Mouse (Mus musculus) limb, embryonic 12.5 days (tissue): Measurements from ENCODE around the gene Pex14. TPM values are rescaled to one million over a fixed set of nuclear protein-coding genes. Genes with fewer than 3 reads are reported as not detected.

ENCODE experiments used
- ATAC-seq: fragments of 200-750 bp; cut with Nextera tagmentation; 2 replicates; pipeline ENCODE4 v1.8.0; 2017; ENCODE audit warnings: low read depth, moderate TSS enrichment; ENCODE audit not compliant: insufficient number of reproducible peaks, insufficient read depth, low FRiP score, low TSS enrichment
- H3K27ac ChIP-seq: fragments of 300-500 bp; sonication (generic); 2 replicates; pipeline ENCODE4 v1.5.1; 2016; ENCODE audit warnings: mild to moderate bottlenecking, moderate library complexity
- H3K27me3 ChIP-seq: fragments of 300-500 bp; sonication (generic); 2 replicates; pipeline ENCODE4 v1.6.1; 2016; ENCODE audit warnings: mild to moderate bottlenecking, moderate library complexity
- H3K36me3 ChIP-seq: fragments of 300-500 bp; sonication (generic); 2 replicates; pipeline ENCODE4 v1.6.1; 2016; ENCODE audit warnings: mild to moderate bottlenecking, moderate library complexity
- H3K4me1 ChIP-seq: fragments of 300-500 bp; sonication (generic); replicated peaks from 2 replicates; pipeline ENCODE4 v1.6.1; 2016
- H3K4me2 ChIP-seq: fragments of 300-500 bp; sonication (generic); 2 replicates; pipeline ENCODE4 v1.6.1; 2016; ENCODE audit warnings: mild to moderate bottlenecking, moderate library complexity
- H3K4me3 ChIP-seq: fragments of 300-500 bp; sonication (generic); replicated peaks from 2 replicates; pipeline ENCODE4 v1.5.1; 2016; ENCODE audit warnings: mild to moderate bottlenecking
- H3K9ac ChIP-seq: fragments of 300-500 bp; sonication (generic); replicated peaks from 2 replicates; pipeline ENCODE4 v1.6.1; 2016; ENCODE audit warnings: mild to moderate bottlenecking, moderate library complexity
- H3K9me3 ChIP-seq: fragments of 300-500 bp; sonication (generic); 2 replicates; pipeline ENCODE4 v1.6.1; 2016; ENCODE audit warnings: mild to moderate bottlenecking, moderate library complexity
- WGBS: fragments of 180-500 bp; shearing (Covaris S2); methylation state at CpG from one replicate; pipeline ENCODE4 v1.1.7; 2016; 5-methylcytosine and 5-hydroxymethylcytosine counted together
- polyA plus RNA-seq: library from polyadenylated mRNA; unstranded; fragments of >200 nt; fragmentation: Nextera tagmentation; extraction: Ambion mirVana; gene quantifications from 2 replicates; pipeline ENCODE4 v1.2.1, GENCODE M21; 2016

Pex14 gene
- polyA plus RNA-seq, 1 experiment from 2014 or later, result 55.2 TPM

DNA sequence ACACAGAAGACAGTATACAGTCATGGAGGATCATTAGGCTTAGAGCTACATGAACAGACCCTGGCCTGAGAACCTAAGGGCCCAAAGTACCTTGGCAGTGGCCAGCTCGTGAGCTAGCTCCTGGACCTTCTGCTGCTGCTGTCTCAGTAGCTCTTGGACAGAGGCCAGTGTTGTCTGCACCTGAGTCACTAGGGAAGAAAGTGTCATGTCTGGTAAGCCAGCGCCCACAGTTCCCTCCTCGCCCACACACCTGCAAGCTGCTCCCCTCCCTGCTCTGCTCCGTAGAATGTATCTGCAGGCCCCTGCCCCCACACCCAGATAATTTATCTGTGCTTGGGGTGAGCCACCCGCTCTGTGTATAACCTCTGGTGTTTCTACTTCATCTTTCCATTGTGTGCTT, 133.5 kb downstream of the Pex14 start:
- peaks cover 53% of the 10 kb centered on the region for H3K27me3 ChIP-seq
- H3K4me2 ChIP-seq, result no peak overlapping the region
- ATAC-seq, result no peak
- H3K4me3 ChIP-seq, result no peak overlapping the region
- H3K9me3 ChIP-seq, result no peaks in the 10 kb centered on the region
- no peak overlapping the region for H3K9ac ChIP-seq
- peaks cover 73% of the 10 kb centered on the region for H3K4me1 ChIP-seq
- H3K27ac ChIP-seq, result no peak overlapping the region
- H3K36me3 ChIP-seq, result peaks cover 17% of the 10 kb centered on the region
- WGBS, result 73% methylated on average over 5 of the region's 5 CpGs

DNA sequence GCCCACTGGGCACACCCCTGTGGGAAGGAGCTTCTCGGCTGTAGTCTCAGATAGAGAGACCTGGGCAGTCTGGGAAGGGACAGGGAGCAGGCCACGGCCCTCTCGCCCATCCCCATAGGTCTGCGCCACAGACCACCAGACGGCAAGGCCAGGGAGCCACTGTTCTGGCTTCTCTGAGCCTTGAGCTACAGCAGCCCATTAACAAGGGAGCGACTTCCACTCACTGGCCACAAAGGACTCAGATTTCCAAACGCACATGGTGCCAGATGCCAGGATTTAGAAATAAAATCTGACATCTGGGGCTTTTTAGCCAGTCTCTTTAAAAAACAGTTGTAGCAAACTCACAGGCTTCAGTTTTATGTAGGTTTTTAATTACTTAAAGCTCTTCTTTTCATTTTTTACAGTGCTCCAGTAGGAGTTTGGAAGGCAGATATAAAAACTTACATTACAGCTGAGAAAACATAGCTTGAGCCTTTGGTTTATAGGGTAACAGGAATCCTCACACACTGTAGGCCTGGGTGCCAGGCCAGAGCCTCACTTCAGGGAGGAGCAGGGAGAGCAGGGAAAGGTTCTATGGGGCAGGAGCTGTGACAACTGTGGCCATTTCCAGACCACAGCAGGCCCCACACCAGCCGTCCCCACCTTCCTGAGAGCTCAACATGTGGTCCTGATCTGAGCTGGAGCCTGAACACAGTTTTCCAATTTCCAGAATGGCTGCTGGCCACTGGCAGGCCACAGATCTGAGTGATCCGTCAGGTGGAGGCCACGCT, 134.9 kb downstream of the Pex14 start:
- 20% methylated on average over 10 of the region's 10 CpGs for WGBS
- Histone ChIP-seq H3K9ac (no peak overlapping the region), H3K9me3 (no peaks in the 10 kb centered on the region), H3K36me3 (peaks cover 29% of the 10 kb centered on the region), H3K4me2 (peak overlapping the region; percentile 10; the same call in 1 of the 2 replicates), H3K4me3 (no peak overlapping the region), H3K27me3 (peaks cover 63% of the 10 kb centered on the region), H3K27ac (peak overlapping the region; percentile 85), H3K4me1 (peaks cover 67% of the 10 kb centered on the region)
- ATAC-seq, result peak; percentile 73; the same call in 1 of the 2 replicates

DNA sequence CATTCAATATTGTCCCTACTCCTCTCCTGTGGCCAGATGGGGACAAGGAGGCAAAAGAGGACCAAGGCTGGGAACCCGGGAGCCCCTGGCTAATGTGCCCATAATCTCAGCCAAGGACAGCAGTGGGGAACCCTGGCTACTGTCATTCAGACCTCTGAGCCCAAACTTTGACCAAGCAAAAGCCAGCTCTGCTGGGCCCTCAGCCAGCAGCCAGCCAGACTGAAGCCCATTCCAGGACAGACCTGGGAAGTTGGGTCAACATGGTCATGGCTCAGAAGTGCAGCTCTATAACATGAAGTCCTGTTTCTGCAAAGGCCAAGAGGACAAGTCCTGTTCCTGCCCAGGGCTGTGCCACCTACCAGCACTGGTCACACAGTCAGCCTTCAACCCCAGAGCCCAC, 137.6 kb downstream of the Pex14 start:
- ATAC-seq, result no peak
- 82% methylated on average over 1 of the region's 1 CpGs for WGBS
- H3K27me3 ChIP-seq, result peaks cover 55% of the 10 kb centered on the region
- H3K9me3 ChIP-seq, result no peaks in the 10 kb centered on the region
- H3K4me3 ChIP-seq, result no peak overlapping the region
- H3K4me2 ChIP-seq, result no peak overlapping the region
- H3K27ac ChIP-seq, result no peak overlapping the region
- no peak overlapping the region for H3K9ac ChIP-seq
- H3K4me1 ChIP-seq, result peaks cover 61% of the 10 kb centered on the region
- H3K36me3 ChIP-seq, result peaks cover 29% of the 10 kb centered on the region

DNA sequence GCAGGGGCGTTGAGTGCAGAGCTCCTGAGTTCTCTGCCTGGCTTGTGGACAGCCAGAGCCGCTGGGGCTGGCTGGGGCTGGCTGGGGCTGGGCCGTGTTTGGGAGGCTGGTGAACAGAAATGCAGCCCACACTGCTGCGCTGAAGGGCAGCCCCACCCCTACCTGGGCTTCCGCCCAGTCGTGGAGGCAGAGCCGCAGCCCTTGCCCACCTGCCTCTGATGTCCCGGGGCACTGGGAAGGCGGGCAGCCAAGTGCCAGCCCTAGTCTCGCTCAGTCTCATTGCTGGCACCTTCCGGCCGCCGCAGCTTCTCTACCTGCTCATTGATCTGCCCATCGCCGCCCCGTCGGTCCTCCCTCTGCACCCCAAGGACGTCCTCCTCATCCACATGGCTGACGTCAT, 138.6 kb downstream of the Pex14 start:
- no peak overlapping the region for H3K4me2 ChIP-seq
- no peak overlapping the region for H3K27ac ChIP-seq
- peaks cover 50% of the 10 kb centered on the region for H3K27me3 ChIP-seq
- no peaks in the 10 kb centered on the region for H3K9me3 ChIP-seq
- H3K9ac ChIP-seq, result no peak overlapping the region
- peaks cover 61% of the 10 kb centered on the region for H3K4me1 ChIP-seq
- H3K36me3 ChIP-seq, result peaks cover 29% of the 10 kb centered on the region
- ATAC-seq, result no peak
- no peak overlapping the region for H3K4me3 ChIP-seq
- 91% methylated on average over 19 of the region's 19 CpGs for WGBS

DNA sequence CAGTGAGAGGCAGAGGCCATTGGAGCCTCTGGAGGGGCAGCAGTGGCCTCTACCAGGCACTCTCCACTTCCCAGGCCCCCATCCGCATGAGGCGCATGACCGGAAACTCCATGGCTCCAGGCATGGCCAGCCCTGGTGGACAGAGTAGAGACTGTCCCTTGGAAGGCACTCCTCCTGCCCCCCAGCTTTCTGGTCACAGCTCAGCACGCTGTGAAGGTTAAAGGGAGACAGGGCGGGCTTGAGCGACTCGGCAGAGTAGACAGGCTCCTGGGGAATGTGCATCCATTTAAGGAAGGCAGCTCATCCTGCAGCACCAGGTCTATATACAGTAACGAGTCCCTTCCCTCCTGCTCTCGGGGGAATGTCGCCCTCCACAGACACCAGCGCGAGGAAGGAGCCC, 139.7 kb downstream of the Pex14 start:
- H3K4me1 ChIP-seq, result peaks cover 53% of the 10 kb centered on the region
- peaks cover 29% of the 10 kb centered on the region for H3K36me3 ChIP-seq
- H3K4me2 ChIP-seq, result no peak overlapping the region
- ATAC-seq, result no peak
- no peak overlapping the region for H3K4me3 ChIP-seq
- 72% methylated on average over 12 of the region's 12 CpGs for WGBS
- no peaks in the 10 kb centered on the region for H3K9me3 ChIP-seq
- H3K9ac ChIP-seq, result 0 out of 2 replicates have a peak overlapping the region, but pooled peaks have one; percentile 8
- peak overlapping the region; percentile 35; the same call in 1 of the 2 replicates for H3K27ac ChIP-seq
- peaks cover 52% of the 10 kb centered on the region for H3K27me3 ChIP-seq

DNA sequence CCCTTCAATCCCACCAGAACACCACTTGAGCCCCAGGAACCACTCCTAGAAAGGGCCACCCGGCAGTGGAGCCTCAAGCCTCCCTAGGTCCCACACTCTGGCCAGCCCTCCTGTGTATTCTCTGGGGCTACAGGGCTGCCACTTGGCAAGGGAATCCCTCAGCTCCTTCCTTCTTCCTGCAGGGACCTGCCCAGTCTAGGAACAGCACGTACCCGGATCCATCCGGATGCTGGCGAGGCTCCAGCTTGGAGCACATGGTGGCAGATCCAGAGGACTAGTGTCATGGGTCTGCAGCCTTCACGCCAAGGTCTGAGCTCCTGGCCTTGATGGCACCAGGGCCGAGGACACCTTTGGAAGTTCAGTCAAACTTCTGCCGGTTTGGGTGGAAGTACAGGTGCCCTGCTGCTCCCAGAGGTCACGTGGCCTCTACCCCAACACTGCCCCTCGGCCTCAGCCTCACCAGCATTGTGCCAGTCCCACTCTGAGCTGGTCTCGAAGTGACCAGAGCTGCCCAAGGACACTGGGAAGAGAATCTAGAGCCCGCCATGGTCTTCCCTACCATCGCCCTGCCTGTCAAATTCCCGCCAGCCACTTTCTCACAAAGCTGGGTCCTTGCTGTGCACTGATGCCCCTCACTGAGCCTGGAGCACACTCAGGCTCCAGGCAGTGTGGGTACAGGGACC, 144.4 kb downstream of the Pex14 start:
- ATAC-seq, result no peak
- H3K27ac ChIP-seq, result no peak overlapping the region
- 85% methylated on average over 14 of the region's 14 CpGs for WGBS

DNA sequence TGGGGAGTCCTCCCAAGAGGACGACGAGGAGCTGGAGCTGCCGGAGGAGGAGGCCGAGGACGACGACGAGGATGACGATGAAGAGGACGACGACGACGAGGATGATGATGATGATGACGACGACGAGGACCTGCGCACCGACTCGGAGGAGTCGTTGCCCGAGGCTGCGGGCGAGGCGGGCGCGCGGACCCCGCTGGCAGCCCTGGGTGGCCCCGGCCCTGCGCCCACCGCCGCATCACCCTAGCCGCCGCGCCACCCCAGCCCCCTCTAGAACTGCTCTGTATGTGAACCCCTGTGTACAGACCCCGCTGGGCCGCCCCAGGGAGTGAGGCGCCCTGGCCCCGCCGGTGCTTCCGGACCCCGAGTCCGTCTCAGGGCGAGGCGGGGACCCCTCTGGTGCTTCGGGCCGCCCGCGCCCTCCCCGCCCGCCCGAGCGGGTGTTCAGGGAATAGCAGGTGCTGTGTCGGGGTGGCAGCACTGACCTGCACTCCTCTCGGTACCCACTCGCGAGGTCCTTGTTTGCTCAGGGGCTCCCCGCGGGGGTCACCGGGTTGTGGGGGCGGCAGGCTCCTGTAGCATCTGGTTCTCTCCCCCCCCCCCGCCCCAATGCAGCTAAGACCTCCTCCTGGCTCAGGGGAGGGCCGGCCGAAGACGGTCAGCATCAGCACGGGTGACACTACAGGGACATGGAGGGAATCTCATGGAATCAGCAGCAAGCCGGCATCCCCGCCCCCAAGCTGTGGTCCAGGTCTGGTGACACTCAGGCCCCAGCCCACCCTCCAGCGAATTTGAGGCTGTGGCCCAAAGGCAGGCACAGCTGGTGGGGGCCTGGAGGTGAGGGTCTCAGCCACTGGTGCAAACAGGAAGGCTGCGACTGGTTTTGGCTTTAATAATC, 147.1 kb downstream of the Pex14 start:
- Histone ChIP-seq H3K9ac (peak overlapping the region; percentile 48), H3K9me3 (no peaks in the 10 kb centered on the region), H3K4me3 (peak overlapping the region; percentile 44), H3K4me2 (peak overlapping the region; percentile 80), H3K36me3 (no peaks in the 10 kb centered on the region; the same call in 1 of the 2 replicates), H3K27ac (no peak overlapping the region), H3K27me3 (peaks cover 69% of the 10 kb centered on the region), H3K4me1 (peaks cover 75% of the 10 kb centered on the region)
- no peak for ATAC-seq
- WGBS, result 2% methylated on average over 68 of the region's 69 CpGs

More for the DNA sequence above, 144.4 kb downstream of the Pex14 start:
- Histone ChIP-seq H3K36me3 (peaks cover 5% of the 10 kb centered on the region), H3K9me3 (no peaks in the 10 kb centered on the region), H3K4me2 (no peak overlapping the region), H3K4me3 (no peak overlapping the region), H3K9ac (no peak overlapping the region), H3K27me3 (peaks cover 58% of the 10 kb centered on the region), H3K4me1 (peaks cover 68% of the 10 kb centered on the region)

DNA sequence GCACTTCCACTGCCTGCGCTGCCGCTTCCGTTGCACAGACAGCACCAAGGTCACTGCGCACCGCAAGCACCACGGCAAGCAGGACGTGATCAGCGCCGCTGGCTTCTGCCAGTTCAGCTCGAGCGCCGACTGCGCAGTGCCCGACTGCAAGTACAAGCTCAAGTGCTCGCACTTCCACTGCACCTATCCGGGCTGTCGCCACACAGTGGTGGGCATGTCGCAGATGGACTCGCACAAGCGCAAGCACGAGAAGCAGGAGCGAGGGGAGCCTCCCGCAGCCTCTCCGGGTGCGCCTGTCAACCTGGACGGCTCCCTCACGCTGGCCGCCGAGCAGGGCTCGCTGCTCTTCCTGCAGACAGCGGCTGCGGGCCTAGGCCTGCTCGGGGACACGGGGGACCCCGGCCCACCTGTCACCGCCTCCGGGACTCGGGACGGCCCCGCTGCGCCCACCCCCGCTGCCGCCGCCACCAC, 147.8 kb downstream of the Pex14 start:
- H3K4me3 ChIP-seq, result peak overlapping the region; percentile 44
- no peak for ATAC-seq
- 2% methylated on average over 44 of the region's 44 CpGs for WGBS
- H3K27ac ChIP-seq, result no peak overlapping the region
- no peaks in the 10 kb centered on the region; the same call in 1 of the 2 replicates for H3K36me3 ChIP-seq
- H3K27me3 ChIP-seq, result peaks cover 69% of the 10 kb centered on the region
- peak overlapping the region; percentile 48 for H3K9ac ChIP-seq
- no peaks in the 10 kb centered on the region for H3K9me3 ChIP-seq
- H3K4me2 ChIP-seq, result peak overlapping the region; percentile 80
- H3K4me1 ChIP-seq, result peaks cover 69% of the 10 kb centered on the region

DNA sequence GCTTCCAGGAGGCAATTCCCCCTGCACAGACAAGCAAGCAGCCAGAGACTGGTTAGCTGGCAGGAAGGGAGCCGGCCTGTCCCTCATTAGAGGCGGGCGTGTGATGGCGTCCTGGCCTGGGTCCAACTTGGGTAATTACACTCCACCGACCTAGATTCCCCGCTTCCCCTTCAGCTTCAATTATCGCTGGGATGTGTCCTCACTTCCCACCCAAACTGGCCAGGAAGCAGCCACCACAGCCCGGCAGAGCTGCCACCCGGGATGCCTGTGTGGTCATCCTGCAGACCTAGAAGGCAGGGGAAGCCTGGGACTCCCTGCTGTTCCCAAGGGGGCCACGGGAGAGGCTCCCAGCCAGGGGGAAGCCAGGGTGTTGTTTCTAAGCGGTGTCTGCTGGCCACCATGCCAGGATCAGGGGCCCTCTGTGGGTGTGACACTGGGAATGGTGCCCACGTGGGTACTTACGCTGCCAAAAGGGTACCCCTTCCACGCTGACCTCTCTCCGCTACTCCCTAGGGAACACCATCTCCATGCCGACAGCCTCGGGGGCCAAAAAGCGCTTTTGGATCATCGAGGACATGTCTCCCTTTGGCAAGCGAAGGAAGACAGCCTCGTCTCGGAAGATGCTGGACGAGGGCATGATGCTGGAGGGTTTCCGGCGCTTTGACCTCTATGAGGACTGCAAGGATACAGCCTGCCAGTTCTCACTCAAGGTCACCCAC, 148.6 kb downstream of the Pex14 start:
- no peak for ATAC-seq
- Histone ChIP-seq H3K36me3 (no peaks in the 10 kb centered on the region; the same call in 1 of the 2 replicates), H3K4me1 (peaks cover 61% of the 10 kb centered on the region), H3K27me3 (peaks cover 69% of the 10 kb centered on the region), H3K27ac (peak overlapping the region; percentile 50; the same call in 1 of the 2 replicates), H3K9ac (peak overlapping the region; percentile 23; the same call in 1 of the 2 replicates), H3K4me2 (peak overlapping the region; percentile 80), H3K4me3 (peak overlapping the region; percentile 44; the same call in 1 of the 2 replicates), H3K9me3 (no peaks in the 10 kb centered on the region)
- 29% methylated on average over 25 of the region's 25 CpGs for WGBS

DNA sequence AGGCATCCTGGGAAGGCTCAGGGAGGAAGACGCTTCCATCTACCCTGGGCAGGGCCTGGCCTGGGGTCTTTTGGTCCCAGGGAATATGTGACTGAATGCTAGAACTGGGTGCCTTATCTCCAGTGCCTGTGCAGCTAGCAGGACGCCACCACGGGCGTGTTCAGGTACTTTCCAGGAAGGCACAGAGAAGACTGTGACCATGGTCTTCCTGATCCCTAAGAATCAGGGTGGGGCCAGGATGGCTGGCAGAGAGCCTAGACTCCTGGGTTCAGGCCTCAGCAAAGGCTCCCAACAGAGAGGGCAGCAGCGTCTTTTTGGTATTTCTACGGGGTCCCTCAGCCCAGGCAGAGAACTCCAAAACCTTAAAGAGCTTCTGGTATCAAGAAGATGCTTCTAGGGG, 149.2 kb downstream of the Pex14 start:
- no peak for ATAC-seq
- Histone ChIP-seq H3K4me2 (no peak overlapping the region), H3K36me3 (no peaks in the 10 kb centered on the region; the same call in 1 of the 2 replicates), H3K27ac (peak overlapping the region; percentile 50; the same call in 1 of the 2 replicates), H3K9me3 (no peaks in the 10 kb centered on the region), H3K27me3 (peaks cover 67% of the 10 kb centered on the region), H3K4me1 (peaks cover 58% of the 10 kb centered on the region), H3K4me3 (no peak overlapping the region), H3K9ac (no peak overlapping the region; the same call in 1 of the 2 replicates)
- 64% methylated on average over 6 of the region's 6 CpGs for WGBS
